Comparison of ENCODE assay signal across 10 mouse cellular contexts in the genomic region with DNA sequence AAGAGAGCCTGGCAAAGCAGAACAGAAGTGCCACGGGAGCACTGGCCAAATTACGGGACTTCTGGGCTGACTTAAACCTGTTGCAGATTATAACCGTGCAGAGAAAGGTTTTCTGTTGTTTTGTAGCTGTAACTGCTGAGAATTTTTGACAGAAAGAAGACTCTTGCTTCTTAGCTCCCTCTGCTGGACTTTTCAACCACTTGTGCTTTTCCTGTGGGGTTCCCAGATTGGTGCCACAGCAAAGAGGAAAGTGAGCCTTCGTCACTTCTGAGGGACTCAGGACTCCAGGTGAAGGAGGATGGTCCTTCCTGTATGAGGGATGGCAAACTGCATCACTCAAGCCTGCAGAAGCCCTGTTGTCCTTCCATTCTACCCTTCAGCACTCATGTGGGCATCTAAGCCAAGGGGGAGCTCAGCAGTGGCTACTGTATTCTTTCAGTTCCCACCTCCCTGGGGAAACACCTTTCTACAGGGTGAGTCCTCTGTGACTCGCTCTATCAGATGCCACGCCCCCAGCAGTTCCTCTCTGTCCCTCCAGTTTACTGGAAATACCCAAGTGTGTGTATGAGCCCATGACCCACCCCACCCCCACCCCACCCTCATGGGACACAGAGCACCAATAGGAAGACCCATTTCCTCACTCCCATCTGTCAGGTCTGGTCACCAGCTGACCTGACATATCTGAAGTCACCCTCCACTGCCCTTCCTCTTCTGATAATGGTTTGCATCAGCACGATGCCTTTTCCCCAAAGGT. TPM values are rescaled to one million over a fixed set of nuclear protein-coding genes. Genes with fewer than 3 reads are reported as not detected.
DNase-seq lines count a peak whose midpoint lies in the region; ATAC-seq and TF ChIP-seq lines count a peak whose summit lies in the region.
"Had no signal": no experiment of that assay in that cellular context is flagged by ENCODE, and none has a peak within 500 bp of the region (broad histone marks: within the 10 kb centered on the region; RNA-seq: fewer than 3 reads in every experiment).

No protein-coding gene starts in this region.

- peak; percentile 46 for TF ChIP-seq CTCF in heart, adult 2 months (IDR thresholded peaks at IDR 0.05)

- H3K4me1 ChIP-seq in heart, adult 2 months (ENCODE audit: control insufficient read depth, insufficient read depth, low read length) = no peaks in the 10 kb centered on the region
- H3K4me1 ChIP-seq in heart, embryonic 11.5 days (ENCODE audit: control insufficient read depth, insufficient read depth, low read length) = no peaks in the 10 kb centered on the region
- H3K4me1 ChIP-seq in neural tube, embryonic 15.5 days = no peaks in the 10 kb centered on the region

- no peak for ATAC-seq in heart, embryonic 11.5 days (replicated peaks; ENCODE audit: insufficient number of reproducible peaks, low FRiP score, low TSS enrichment)
- ATAC-seq in megakaryocyte-erythroid progenitor cell, adult 5-6 weeks (replicated peaks; ENCODE audit: low FRiP score, low TSS enrichment, poor library complexity, severe bottlenecking) = peak; percentile 41; the same call in 1 of the 2 replicates
- ATAC-seq in neural tube, embryonic 15.5 days (ENCODE audit: low FRiP score) = no peak
- ATAC-seq: hindbrain, embryonic 16.5 days had no signal

- H3K27ac ChIP-seq in heart, adult 2 months = no peak overlapping the region
- H3K27ac ChIP-seq in heart, embryonic 11.5 days (ENCODE audit: low read depth, low read length) = no peak overlapping the region
- no peak overlapping the region for H3K27ac ChIP-seq in neural tube, embryonic 15.5 days (replicated peaks)

- no peak overlapping the region for H3K4me3 ChIP-seq in heart, adult 2 months
- H3K4me3 ChIP-seq in heart, embryonic 11.5 days (ENCODE audit: low read depth, low read length) = no peak overlapping the region
- no peak overlapping the region for H3K4me3 ChIP-seq in neural tube, embryonic 15.5 days (replicated peaks)

- no peak overlapping the region for H3K9ac ChIP-seq in heart, adult 2 months (ENCODE audit: low read depth, low read length)
- H3K9ac ChIP-seq in heart, embryonic 11.5 days (ENCODE audit: low read depth, low read length) = no peak overlapping the region
- no peak overlapping the region for H3K9ac ChIP-seq in neural tube, embryonic 15.5 days (replicated peaks)

- H3K4me2 ChIP-seq in heart, embryonic 11.5 days = no peak overlapping the region
- H3K4me2 ChIP-seq in neural tube, embryonic 15.5 days = no peak overlapping the region

- intact Hi-C loops in heart, adult 2 months (cut with DNase I) = no loop called here

- H3K9me3 ChIP-seq in heart, embryonic 11.5 days (replicated peaks; ENCODE audit: control insufficient read depth, low read length) = no peaks in the 10 kb centered on the region
- no peaks in the 10 kb centered on the region for H3K9me3 ChIP-seq in neural tube, embryonic 15.5 days (replicated peaks)

- no peaks in the 10 kb centered on the region for H3K27me3 ChIP-seq in heart, adult 2 months (ENCODE audit: control insufficient read depth, insufficient read depth, low read length)
- H3K27me3 ChIP-seq in heart, embryonic 11.5 days (ENCODE audit: control insufficient read depth, insufficient read depth, low read length) = no peaks in the 10 kb centered on the region
- H3K27me3 ChIP-seq in neural tube, embryonic 15.5 days (replicated peaks) = no peaks in the 10 kb centered on the region

- no peak for TF ChIP-seq POLR2A in heart, adult 2 months (IDR thresholded peaks at IDR 0.05; ENCODE audit: insufficient read depth, low read depth, low read length)

- TF ChIP-seq EP300 in heart, adult 2 months (IDR thresholded peaks at IDR 0.05; ENCODE audit: insufficient read depth, low read depth, low read length) = no peak

- H3K79me2 ChIP-seq in heart, adult 2 months (replicated peaks; ENCODE audit: control insufficient read depth, insufficient read depth, low read length) = no peaks in the 10 kb centered on the region

- 29% methylated on average over 7 of the region's 7 CpGs for whole genome bisulfite sequencing in heart, adult 2 months
- WGBS in heart, embryonic 11.5 days (ENCODE audit: insufficient replicate concordance) = 40% methylated on average over 7 of the region's 7 CpGs
- 57% methylated on average over 7 of the region's 7 CpGs for WGBS in neural tube, embryonic 15.5 days

- H3K36me3 ChIP-seq in heart, adult 2 months (ENCODE audit: control insufficient read depth, insufficient read depth, low read length) = no peaks in the 10 kb centered on the region
- H3K36me3 ChIP-seq in heart, embryonic 11.5 days (ENCODE audit: control insufficient read depth, insufficient read depth, low read length) = no peaks in the 10 kb centered on the region
- H3K36me3 ChIP-seq in neural tube, embryonic 15.5 days = no peaks in the 10 kb centered on the region

- DNase-seq in heart, adult 2 months = peak in 1 of 2 experiments; percentile 42
- peak; percentile 61 for DNase-seq in 416B (ENCODE audit: low read depth)
- DNase-seq in R1 (ENCODE audit: low read depth, low spot score) = peak; percentile 40
- no peak for DNase-seq in cerebellum, adult 11 months
- no peak for DNase-seq in urinary bladder, postnatal 25 days (ENCODE audit: low spot score)
- DNase-seq: right cerebral cortex, postnatal 14 days had no signal

RNA-seq across cellular contexts. Expression of gene Arhgap25, which starts 19.2 kb away (rescaled TPM):
- total RNA-seq in heart, adult 2 months (2021) = 1 to 10 TPM; 3.2 to 3.8 TPM
- polyA plus RNA-seq in heart, adult 2 months (2012; rRNA removed) = 1.8 and 1.9 TPM in 2 replicates
- polyA plus RNA-seq in heart, embryonic 11.5 days (2014; fragmentation: Nextera tagmentation; extraction: Ambion mirVana) = 1.1 and 1.6 TPM in 2 replicates
- total RNA-seq in megakaryocyte-erythroid progenitor cell, adult 5-6 weeks (2014; fragmentation: Nextera tagmentation) = 4.4 and 6.9 TPM in 2 replicates
- total RNA-seq in megakaryocyte-erythroid progenitor cell, adult 5-6 weeks (2017) = 8.5 and 9.0 TPM in 2 replicates
- 3.6 and 6.3 TPM in 2 replicates for polyA plus RNA-seq in neural tube, embryonic 15.5 days (2015; fragmentation: Nextera tagmentation; extraction: Ambion mirVana)

RNA-seq across cellular contexts. Expression of gene Prokr1, which starts 38.3 kb away (rescaled TPM):
- under 1 TPM; 0.37 to 0.77 TPM for total RNA-seq in heart, adult 2 months (2021)
- 0.23 and 0.97 TPM in 2 replicates for polyA plus RNA-seq in heart, adult 2 months (2012; rRNA removed)
- polyA plus RNA-seq in heart, embryonic 11.5 days (2014; fragmentation: Nextera tagmentation; extraction: Ambion mirVana) = 1.8 and 3.0 TPM in 2 replicates
- 0.27 and 2.0 TPM in 2 replicates for total RNA-seq in megakaryocyte-erythroid progenitor cell, adult 5-6 weeks (2014; fragmentation: Nextera tagmentation)
- 0.85 and 1.4 TPM in 2 replicates for total RNA-seq in megakaryocyte-erythroid progenitor cell, adult 5-6 weeks (2017)
- 3.0 and 3.9 TPM in 2 replicates for polyA plus RNA-seq in neural tube, embryonic 15.5 days (2015; fragmentation: Nextera tagmentation; extraction: Ambion mirVana)

Comparison
In these comparisons a context has a peak if more than half of its experiments do, and no peak if none do; other contexts are left out.
1. DNase-seq: peak in 416B (single experiment) and R1 (single experiment); none in cerebellum, adult 11 months (single experiment) and urinary bladder, postnatal 25 days (single experiment).